Mouse (Mus musculus) heart, adult 8-10 months (tissue): ENCODE results near the gene Mfap3l. TPM values are rescaled to one million over a fixed set of nuclear protein-coding genes. Genes with fewer than 3 reads are reported as not detected.
A peak's percentile ranks its signal among the peaks of the same experiment; 100 is the strongest.
"Not testable (repeated sequence)": the region's sequence is repeated elsewhere in the genome, so short reads cannot be mapped to it uniquely, and the experiment has no call there.

ENCODE experiments used
- DNase-seq: peaks from one replicate; pipeline ENCODE4 v3.0.0; 2022; ENCODE audit warnings: low spot score
- total RNA-seq, 4 experiments: library from RNA; stranded (reverse); gene quantifications; 2 replicates each; pipeline ENCODE4 v1.2.4; 2022

Mfap3l gene
- 10 to 100 TPM; 12.9 to 17.4 (median 14.7) TPM for total RNA-seq

- peak; percentile 85 for DNase-seq
Measured at GRCm38 (mm10) chr8:60632250-60632932, at the start of gene Mfap3l. TSS of gene Mfap3l (plus strand) at chr8:60632827.

- no peak for DNase-seq
Measured at GRCm38 (mm10) chr8:60583369-60583768, 49.3 kb upstream of the Mfap3l start.

- not testable (repeated sequence) for DNase-seq
Measured at GRCm38 (mm10) chr8:60591352-60592105, 41.1 kb upstream of the Mfap3l start.

GRCm38 (mm10) chr8:60594761-60595160, 37.9 kb upstream of the Mfap3l start:
- DNase-seq: no peak

GRCm38 (mm10) chr8:60611580-60612111, 21.0 kb upstream of the Mfap3l start:
- DNase-seq: no peak

- no peak for DNase-seq
Measured at GRCm38 (mm10) chr8:60616928-60617327, 15.7 kb upstream of the Mfap3l start.

GRCm38 (mm10) chr8:60621561-60621960, 11.1 kb upstream of the Mfap3l start:
- no peak for DNase-seq

GRCm38 (mm10) chr8:60622056-60622455, 10.6 kb upstream of the Mfap3l start:
- no peak for DNase-seq

- no peak for DNase-seq
Measured at GRCm38 (mm10) chr8:60623438-60623837, 9.2 kb upstream of the Mfap3l start.

- DNase-seq: no peak
Measured at GRCm38 (mm10) chr8:60624722-60625121, 7.9 kb upstream of the Mfap3l start.

GRCm38 (mm10) chr8:60627937-60628336, 4.7 kb upstream of the Mfap3l start:
- no peak for DNase-seq

GRCm38 (mm10) chr8:60629059-60629458, 3.6 kb upstream of the Mfap3l start:
- DNase-seq: no peak

- DNase-seq: peak; percentile 70
Measured at GRCm38 (mm10) chr8:60631504-60631934, 1.1 kb upstream of the Mfap3l start.

GRCm38 (mm10) chr8:60632933-60633655, 467 bp downstream of the Mfap3l start:
- no peak for DNase-seq

- no peak for DNase-seq
Measured at GRCm38 (mm10) chr8:60634921-60635320, 2.3 kb downstream of the Mfap3l start.

- no peak for DNase-seq
Measured at GRCm38 (mm10) chr8:60635846-60636245, 3.2 kb downstream of the Mfap3l start.

GRCm38 (mm10) chr8:60640046-60640445, 7.4 kb downstream of the Mfap3l start:
- DNase-seq: no peak

GRCm38 (mm10) chr8:60643416-60644020, 10.9 kb downstream of the Mfap3l start:
- DNase-seq: no peak

- DNase-seq: no peak
Measured at GRCm38 (mm10) chr8:60645164-60645563, 12.5 kb downstream of the Mfap3l start.

GRCm38 (mm10) chr8:60645911-60646310, 13.3 kb downstream of the Mfap3l start:
- no peak for DNase-seq

- DNase-seq: no peak
Measured at GRCm38 (mm10) chr8:60647291-60647690, 14.7 kb downstream of the Mfap3l start.

GRCm38 (mm10) chr8:60649081-60649480, 16.5 kb downstream of the Mfap3l start:
- DNase-seq: no peak
